Mouse (Mus musculus): ENCODE data around the gene Tec. TPM values are rescaled to one million over a fixed set of nuclear protein-coding genes. Genes with fewer than 3 reads are reported as not detected.

Tec gene
- total and polyA plus RNA-seq, 2 experiments from 2014 or later: 2.3 to 3.9 TPM

DNA sequence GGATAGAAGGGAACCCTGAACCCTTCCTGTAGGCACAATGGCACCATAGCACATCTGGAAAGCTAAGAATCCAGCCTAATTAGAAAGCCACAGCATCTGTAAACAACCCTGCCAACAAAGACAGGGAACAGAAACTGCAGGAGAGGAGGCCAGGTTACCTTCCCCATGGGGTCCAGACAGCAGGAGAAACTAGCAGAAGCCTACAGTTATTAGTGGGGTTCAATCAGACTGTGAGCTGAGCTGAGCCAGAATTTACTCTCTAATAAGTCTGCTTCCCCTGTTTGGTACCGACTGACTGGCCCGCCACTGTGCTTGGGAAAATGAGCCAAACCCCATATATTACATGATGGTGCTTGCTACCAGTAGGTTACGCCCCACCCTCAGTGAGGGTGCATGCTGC, 56.9 kb downstream of the Tec start:
- no peak for ATAC-seq (ENCODE audit: low FRiP score)
- no peak overlapping the region for H3K9ac ChIP-seq (replicated peaks; ENCODE audit: low read length, poor library complexity, severe bottlenecking)
- H3K4me3 ChIP-seq (ENCODE audit: low read depth, low read length): no peak overlapping the region
- H3K27me3 ChIP-seq (ENCODE audit: insufficient read depth, low read length): no peaks in the 10 kb centered on the region
- H3K4me1 ChIP-seq (ENCODE audit: insufficient read depth, low read length): no peaks in the 10 kb centered on the region
- WGBS: 81% methylated on average over 3 of the region's 3 CpGs
- H3K4me2 ChIP-seq (ENCODE audit: low read depth, low read length, poor library complexity, severe bottlenecking): no peak overlapping the region
- DNase-seq (ENCODE audit: low spot score): no peak
- H3K9me3 ChIP-seq (ENCODE audit: low read length): no peaks in the 10 kb centered on the region
- no peak overlapping the region for H3K27ac ChIP-seq (ENCODE audit: low read depth, low read length)
- no peak for TF ChIP-seq CTCF (IDR thresholded peaks at IDR 0.05)
- no peaks in the 10 kb centered on the region for H3K36me3 ChIP-seq (ENCODE audit: insufficient read depth, low read length)

DNA sequence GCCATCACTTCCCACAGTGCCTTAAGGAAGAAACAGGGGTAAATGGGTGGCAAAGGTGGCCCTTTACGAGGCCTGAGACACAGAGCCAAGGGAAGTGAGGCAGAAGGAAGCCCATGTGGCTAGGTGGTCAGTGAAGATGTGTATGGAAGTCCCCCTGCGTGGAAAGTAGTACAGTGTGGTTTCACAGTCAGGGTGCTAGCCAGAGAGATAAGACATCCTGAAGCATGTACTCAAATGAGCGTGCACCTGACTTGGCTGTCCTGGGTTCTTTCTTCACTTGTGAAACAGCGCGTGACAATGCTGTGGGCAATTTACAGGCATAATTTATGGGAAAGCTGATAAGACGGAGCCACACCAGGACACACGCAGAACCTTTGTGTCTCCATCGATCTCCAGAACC, 57.3 kb downstream of the Tec start:
- H3K27ac ChIP-seq (ENCODE audit: low read depth, low read length): no peak overlapping the region
- WGBS: 92% methylated on average over 8 of the region's 8 CpGs
- H3K9ac ChIP-seq (replicated peaks; ENCODE audit: low read length, poor library complexity, severe bottlenecking): no peak overlapping the region
- no peak overlapping the region for H3K4me3 ChIP-seq (ENCODE audit: low read depth, low read length)
- no peaks in the 10 kb centered on the region for H3K4me1 ChIP-seq (ENCODE audit: insufficient read depth, low read length)
- no peak overlapping the region for H3K4me2 ChIP-seq (ENCODE audit: low read depth, low read length, poor library complexity, severe bottlenecking)
- no peaks in the 10 kb centered on the region for H3K36me3 ChIP-seq (ENCODE audit: insufficient read depth, low read length)
- no peak for TF ChIP-seq CTCF (IDR thresholded peaks at IDR 0.05)
- DNase-seq (ENCODE audit: low spot score): no peak
- no peaks in the 10 kb centered on the region for H3K9me3 ChIP-seq (ENCODE audit: low read length)
- no peak for ATAC-seq (ENCODE audit: low FRiP score)
- H3K27me3 ChIP-seq (ENCODE audit: insufficient read depth, low read length): no peaks in the 10 kb centered on the region

DNA sequence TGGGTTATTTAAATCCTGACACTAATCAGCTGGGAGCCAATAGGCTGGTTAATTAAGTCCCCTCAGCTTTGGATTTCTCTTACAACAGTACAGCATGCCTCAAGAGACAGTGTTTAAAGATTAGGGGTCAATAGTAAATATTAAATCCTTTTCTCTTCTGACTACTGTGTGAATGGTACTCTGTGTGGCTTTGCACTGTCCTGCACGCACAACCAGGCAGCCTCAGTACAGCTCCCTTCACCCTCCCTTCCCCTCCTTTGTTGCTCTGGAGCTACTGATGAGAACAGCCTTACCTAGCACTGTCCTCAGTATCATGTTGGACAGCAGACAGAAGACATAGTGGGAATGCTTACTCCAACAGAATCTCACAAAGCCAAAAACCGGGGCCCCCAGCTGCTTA, 58.8 kb downstream of the Tec start:
- DNase-seq (ENCODE audit: low spot score) (no peak), ATAC-seq (ENCODE audit: low FRiP score) (no peak)
- no peak overlapping the region for H3K27ac ChIP-seq (ENCODE audit: low read depth, low read length)
- no peaks in the 10 kb centered on the region for H3K9me3 ChIP-seq (ENCODE audit: low read length)
- H3K9ac ChIP-seq (replicated peaks; ENCODE audit: low read length, poor library complexity, severe bottlenecking): no peak overlapping the region
- H3K4me1 ChIP-seq (ENCODE audit: insufficient read depth, low read length): no peaks in the 10 kb centered on the region
- no peak overlapping the region for H3K4me3 ChIP-seq (ENCODE audit: low read depth, low read length)
- no peaks in the 10 kb centered on the region for H3K27me3 ChIP-seq (ENCODE audit: insufficient read depth, low read length)
- no peak for TF ChIP-seq CTCF (IDR thresholded peaks at IDR 0.05)
- no peaks in the 10 kb centered on the region for H3K36me3 ChIP-seq (ENCODE audit: insufficient read depth, low read length)
- 53% methylated on average over 2 of the region's 2 CpGs for WGBS
- H3K4me2 ChIP-seq (ENCODE audit: low read depth, low read length, poor library complexity, severe bottlenecking): no peak overlapping the region

DNA sequence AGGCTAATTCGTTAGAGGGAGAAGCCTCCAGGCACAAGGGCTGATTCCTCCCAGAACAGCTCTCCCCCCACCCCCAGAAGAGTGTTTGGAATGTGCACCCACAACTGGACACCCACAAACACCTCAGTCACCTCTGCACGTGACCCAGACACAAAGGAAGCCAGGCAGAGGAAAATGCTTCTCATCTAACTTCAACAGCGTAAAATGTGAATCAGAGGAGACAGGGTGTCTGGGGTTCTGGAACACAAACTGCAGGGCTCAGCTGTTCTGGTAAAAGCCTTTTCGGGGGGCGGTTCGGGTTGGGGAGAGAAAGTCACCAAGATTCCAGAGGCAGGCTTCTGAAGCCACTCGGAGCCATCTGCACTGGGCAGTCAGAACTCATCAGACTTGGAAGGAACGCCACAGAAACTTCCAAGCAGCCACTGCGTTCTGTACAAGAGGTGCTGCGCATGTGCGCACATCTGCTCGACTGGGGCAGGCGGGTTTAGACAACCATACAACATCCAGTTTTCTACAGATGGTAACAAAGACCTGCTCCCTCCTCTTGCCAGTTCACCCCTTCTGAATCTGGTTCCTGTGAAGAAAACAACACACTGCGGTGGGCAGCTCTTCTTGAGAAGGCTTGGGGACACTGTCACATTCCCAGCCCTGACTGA, 59.7 kb downstream of the Tec start:
- no peak for TF ChIP-seq CTCF (IDR thresholded peaks at IDR 0.05)
- Histone ChIP-seq H3K4me2 (ENCODE audit: low read depth, low read length, poor library complexity, severe bottlenecking) (no peak overlapping the region), H3K27ac (ENCODE audit: low read depth, low read length) (0 out of 2 replicates have a peak overlapping the region, but pooled peaks have one; percentile 26), H3K4me1 (ENCODE audit: insufficient read depth, low read length) (no peaks in the 10 kb centered on the region), H3K9ac (replicated peaks; ENCODE audit: low read length, poor library complexity, severe bottlenecking) (no peak overlapping the region), H3K36me3 (ENCODE audit: insufficient read depth, low read length) (no peaks in the 10 kb centered on the region), H3K9me3 (ENCODE audit: low read length) (no peaks in the 10 kb centered on the region), H3K27me3 (ENCODE audit: insufficient read depth, low read length) (no peaks in the 10 kb centered on the region), H3K4me3 (ENCODE audit: low read depth, low read length) (no peak overlapping the region)
- ATAC-seq (ENCODE audit: low FRiP score): no peak
- DNase-seq (ENCODE audit: low spot score): no peak
- 50% methylated on average over 14 of the region's 14 CpGs for WGBS

DNA sequence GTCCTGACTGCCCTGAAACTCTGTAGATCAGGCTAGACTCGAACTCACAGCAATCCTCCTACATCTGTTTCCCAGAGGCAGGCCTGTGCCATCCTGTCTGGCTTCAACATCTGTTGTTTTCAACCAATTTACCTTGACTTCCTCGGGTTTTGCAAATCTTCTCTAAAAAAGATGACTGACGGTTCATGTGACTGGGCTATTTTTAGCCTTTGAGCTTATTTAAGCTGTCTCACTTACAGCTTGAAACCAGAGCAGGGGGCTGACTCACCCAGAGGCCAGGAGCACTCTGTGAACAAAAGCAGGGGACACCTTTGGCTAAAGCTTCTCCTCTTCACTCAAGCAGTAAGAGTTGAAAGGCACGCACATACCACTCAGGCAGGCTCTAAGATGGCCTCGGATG, 65.4 kb downstream of the Tec start:
- DNase-seq (ENCODE audit: low spot score): no peak
- no peak for ATAC-seq (ENCODE audit: low FRiP score)
- Histone ChIP-seq H3K4me3 (ENCODE audit: low read depth, low read length) (no peak overlapping the region), H3K9ac (replicated peaks; ENCODE audit: low read length, poor library complexity, severe bottlenecking) (no peak overlapping the region), H3K27me3 (ENCODE audit: insufficient read depth, low read length) (no peaks in the 10 kb centered on the region), H3K4me2 (ENCODE audit: low read depth, low read length, poor library complexity, severe bottlenecking) (no peak overlapping the region), H3K9me3 (ENCODE audit: low read length) (no peaks in the 10 kb centered on the region), H3K27ac (ENCODE audit: low read depth, low read length) (no peak overlapping the region), H3K4me1 (ENCODE audit: insufficient read depth, low read length) (no peaks in the 10 kb centered on the region), H3K36me3 (ENCODE audit: insufficient read depth, low read length) (no peaks in the 10 kb centered on the region)
- no peak for TF ChIP-seq CTCF (IDR thresholded peaks at IDR 0.05)
- WGBS: 56% methylated on average over 5 of the region's 5 CpGs

DNA sequence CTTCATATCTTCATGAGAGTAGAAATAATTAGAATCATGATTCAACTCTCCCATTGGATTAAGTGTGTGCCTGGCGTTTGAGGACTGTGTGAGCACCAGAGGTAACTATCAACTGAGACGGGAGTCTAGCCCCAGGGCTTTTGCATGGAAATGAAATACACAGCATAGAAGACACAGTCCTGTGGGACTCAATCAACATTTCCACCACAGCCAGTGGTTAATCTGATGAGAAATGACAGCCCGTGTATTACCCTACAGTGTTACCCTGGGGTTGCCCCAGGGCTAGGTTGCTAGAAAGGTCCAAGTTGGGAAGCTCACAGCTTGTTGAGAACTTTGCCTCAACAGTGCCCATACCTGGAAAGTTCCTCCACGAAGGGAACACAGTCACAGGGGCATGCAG, 69.7 kb downstream of the Tec start:
- 53% methylated on average over 4 of the region's 4 CpGs for WGBS
- H3K9me3 ChIP-seq (ENCODE audit: low read length): no peaks in the 10 kb centered on the region
- no peaks in the 10 kb centered on the region for H3K4me1 ChIP-seq (ENCODE audit: insufficient read depth, low read length)
- no peaks in the 10 kb centered on the region for H3K36me3 ChIP-seq (ENCODE audit: insufficient read depth, low read length)
- H3K4me3 ChIP-seq (ENCODE audit: low read depth, low read length): no peak overlapping the region
- ATAC-seq (ENCODE audit: low FRiP score) (no peak), DNase-seq (ENCODE audit: low spot score) (no peak)
- H3K27ac ChIP-seq (ENCODE audit: low read depth, low read length): no peak overlapping the region
- no peak overlapping the region for H3K4me2 ChIP-seq (ENCODE audit: low read depth, low read length, poor library complexity, severe bottlenecking)
- H3K9ac ChIP-seq (replicated peaks; ENCODE audit: low read length, poor library complexity, severe bottlenecking): no peak overlapping the region
- no peak for TF ChIP-seq CTCF (IDR thresholded peaks at IDR 0.05)
- H3K27me3 ChIP-seq (ENCODE audit: insufficient read depth, low read length): no peaks in the 10 kb centered on the region

Data from midbrain, postnatal 0 days (tissue).